Mouse (Mus musculus) limb, embryonic 13.5 days (tissue): ENCODE data around the gene Met. TPM values are rescaled to one million over a fixed set of nuclear protein-coding genes. Genes with fewer than 3 reads are reported as not detected.

Experiments
- ATAC-seq: fragments of 200-750 bp; cut with Nextera tagmentation; 2 replicates; pipeline ENCODE4 v1.8.0; 2017; ENCODE audit warnings: low read depth, moderate number of reproducible peaks, moderate TSS enrichment; ENCODE audit not compliant: low FRiP score
- H3K27ac ChIP-seq: fragments of 300-500 bp; sonication (generic); 2 replicates; pipeline ENCODE4 v1.5.1; 2015; ENCODE audit warnings: inconsistent platforms, mild to moderate bottlenecking, moderate library complexity
- H3K27me3 ChIP-seq: fragments of 300-500 bp; sonication (generic); 2 replicates; pipeline ENCODE4 v1.6.1; 2015; ENCODE audit warnings: mild to moderate bottlenecking, inconsistent platforms
- H3K36me3 ChIP-seq: fragments of 300-500 bp; sonication (generic); 2 replicates; pipeline ENCODE4 v1.6.1; 2015; ENCODE audit warnings: inconsistent platforms, mild to moderate bottlenecking, moderate library complexity
- H3K4me1 ChIP-seq: fragments of 300-500 bp; sonication (generic); 2 replicates; pipeline ENCODE4 v1.6.1; 2015; ENCODE audit warnings: inconsistent platforms
- H3K4me2 ChIP-seq: fragments of 300-500 bp; sonication (generic); replicated peaks from 2 replicates; pipeline ENCODE4 v1.6.1; 2015; ENCODE audit warnings: inconsistent platforms, mild to moderate bottlenecking, moderate library complexity
- H3K4me3 ChIP-seq: fragments of 300-500 bp; sonication (generic); 2 replicates; pipeline ENCODE4 v1.5.1; 2015; ENCODE audit warnings: moderate library complexity, mild to moderate bottlenecking, inconsistent platforms
- H3K9ac ChIP-seq: fragments of 300-500 bp; sonication (generic); 2 replicates; pipeline ENCODE4 v1.6.1; 2015; ENCODE audit warnings: mild to moderate bottlenecking, inconsistent platforms
- H3K9me3 ChIP-seq: fragments of 300-500 bp; sonication (generic); 2 replicates; pipeline ENCODE4 v1.6.1; 2016; ENCODE audit warnings: inconsistent platforms
- WGBS: fragments of 180-500 bp; shearing (Covaris S2); methylation state at CpG from one replicate; pipeline ENCODE4 v1.1.7; 2015; 5-methylcytosine and 5-hydroxymethylcytosine counted together
- polyA plus RNA-seq: library from polyadenylated mRNA; unstranded; fragments of >200 nt; fragmentation: Nextera tagmentation; extraction: Ambion mirVana; gene quantifications from 2 replicates; pipeline ENCODE4 v1.2.1, GENCODE M21; 2015

Gene Met
- polyA plus RNA-seq, 1 experiment from 2014 or later = 3.9 TPM

DNA sequence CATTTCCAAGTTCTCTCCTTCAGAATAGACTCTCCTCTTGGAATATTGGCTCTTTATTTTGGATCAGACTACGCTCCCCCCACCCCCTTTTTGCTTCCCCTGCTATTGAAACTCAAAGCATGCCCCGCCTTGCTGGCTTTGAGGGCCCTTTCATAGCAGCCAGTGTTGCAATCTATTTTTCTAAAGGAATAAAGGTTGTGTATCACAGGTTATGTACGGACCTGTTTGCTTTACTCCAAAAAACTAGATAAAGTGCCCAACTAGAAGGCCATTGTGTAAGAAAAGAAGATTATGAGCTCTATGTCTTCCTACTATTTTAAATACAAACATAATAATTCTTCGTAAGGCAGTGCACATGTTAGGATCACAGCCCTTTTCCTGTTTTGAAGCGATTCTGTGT is 5.4 kb downstream of the Met start:
- no peak overlapping the region for H3K9ac ChIP-seq
- ATAC-seq = no peak
- H3K4me1 ChIP-seq = peaks cover 7% of the 10 kb centered on the region
- no peak overlapping the region for H3K4me3 ChIP-seq
- 85% methylated on average over 5 of the region's 5 CpGs for WGBS
- no peaks in the 10 kb centered on the region for H3K36me3 ChIP-seq
- peaks cover 35% of the 10 kb centered on the region for H3K27me3 ChIP-seq
- no peaks in the 10 kb centered on the region for H3K9me3 ChIP-seq
- no peak overlapping the region for H3K27ac ChIP-seq
- no peak overlapping the region for H3K4me2 ChIP-seq

DNA sequence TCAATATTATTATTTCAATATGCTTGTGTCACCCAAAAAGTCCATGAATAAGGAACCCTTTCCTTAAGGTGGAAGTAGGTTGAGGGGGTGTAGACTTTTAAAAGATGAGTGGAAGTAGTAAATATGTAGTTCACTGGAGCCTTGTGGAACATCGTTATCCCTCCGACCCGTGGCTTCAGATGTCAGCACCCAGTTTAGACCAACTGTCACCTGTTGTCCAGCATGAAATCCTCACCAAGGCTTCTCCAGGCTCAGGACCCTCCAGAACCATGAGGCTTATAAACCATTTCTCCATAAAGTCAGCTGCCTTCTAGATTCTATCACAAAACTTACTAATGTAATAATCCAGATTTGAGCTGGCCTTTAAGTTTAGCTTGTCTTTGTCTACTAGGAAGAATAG is 9.5 kb downstream of the Met start:
- WGBS = 79% methylated on average over 3 of the region's 3 CpGs
- H3K4me1 ChIP-seq = no peaks in the 10 kb centered on the region
- no peak for ATAC-seq
- H3K4me2 ChIP-seq = no peak overlapping the region
- H3K4me3 ChIP-seq = no peak overlapping the region
- no peak overlapping the region for H3K9ac ChIP-seq
- no peaks in the 10 kb centered on the region for H3K36me3 ChIP-seq
- H3K27ac ChIP-seq = no peak overlapping the region
- H3K27me3 ChIP-seq = peaks cover 9% of the 10 kb centered on the region; the same call in 1 of the 2 replicates
- H3K9me3 ChIP-seq = no peaks in the 10 kb centered on the region

DNA sequence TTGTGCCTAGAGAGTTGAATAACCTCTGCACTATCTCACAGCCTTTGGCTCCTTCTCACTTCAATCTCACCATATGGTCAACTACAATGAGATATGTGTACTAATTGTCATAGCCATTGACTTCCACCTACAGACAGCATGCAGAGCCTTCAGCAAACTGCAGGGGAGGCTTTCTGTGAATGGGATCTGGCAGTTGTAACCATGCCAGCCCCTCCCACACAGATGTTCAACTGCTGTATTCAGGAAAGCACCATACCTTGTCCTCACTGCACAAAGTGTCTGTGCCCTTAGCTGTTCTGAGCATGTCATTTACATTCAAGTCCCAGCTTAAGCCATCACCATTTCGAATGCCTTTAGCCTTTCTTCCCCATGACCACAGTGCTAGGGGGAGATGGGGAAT is 14.2 kb downstream of the Met start:
- Histone ChIP-seq H3K36me3 (no peaks in the 10 kb centered on the region), H3K27me3 (0 out of 2 replicates have a peak, but pooled peaks cover 3% of the 10 kb centered on the region), H3K4me3 (no peak overlapping the region), H3K9me3 (no peaks in the 10 kb centered on the region), H3K27ac (no peak overlapping the region), H3K4me1 (no peaks in the 10 kb centered on the region), H3K4me2 (no peak overlapping the region), H3K9ac (no peak overlapping the region)
- no peak for ATAC-seq
- WGBS = 83% methylated on average over 1 of the region's 1 CpGs

DNA sequence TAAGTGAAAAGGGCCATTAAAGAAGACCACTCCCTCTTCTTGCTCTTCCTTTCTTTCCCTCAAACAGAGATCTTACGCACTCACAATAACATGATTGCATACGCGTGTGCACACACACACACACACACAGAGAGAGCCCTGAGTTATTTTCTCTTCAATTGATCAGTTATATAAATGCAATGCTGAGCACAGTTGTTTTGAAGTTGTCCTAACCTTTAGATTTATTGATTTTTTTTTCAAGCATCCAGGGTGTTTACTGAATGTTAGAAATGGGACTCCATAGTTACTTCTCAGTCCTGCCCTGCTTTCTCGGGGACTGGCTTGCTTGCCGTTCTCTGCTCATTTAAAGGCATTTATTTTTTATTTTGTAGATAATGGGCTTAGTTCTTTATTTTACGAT is 14.7 kb downstream of the Met start:
- no peaks in the 10 kb centered on the region for H3K4me1 ChIP-seq
- H3K27ac ChIP-seq = no peak overlapping the region
- H3K4me3 ChIP-seq = no peak overlapping the region
- no peaks in the 10 kb centered on the region for H3K9me3 ChIP-seq
- WGBS = 82% methylated on average over 6 of the region's 6 CpGs
- no peak for ATAC-seq
- H3K36me3 ChIP-seq = no peaks in the 10 kb centered on the region
- no peak overlapping the region for H3K4me2 ChIP-seq
- no peak overlapping the region for H3K9ac ChIP-seq
- H3K27me3 ChIP-seq = 0 out of 2 replicates have a peak, but pooled peaks cover 3% of the 10 kb centered on the region

DNA sequence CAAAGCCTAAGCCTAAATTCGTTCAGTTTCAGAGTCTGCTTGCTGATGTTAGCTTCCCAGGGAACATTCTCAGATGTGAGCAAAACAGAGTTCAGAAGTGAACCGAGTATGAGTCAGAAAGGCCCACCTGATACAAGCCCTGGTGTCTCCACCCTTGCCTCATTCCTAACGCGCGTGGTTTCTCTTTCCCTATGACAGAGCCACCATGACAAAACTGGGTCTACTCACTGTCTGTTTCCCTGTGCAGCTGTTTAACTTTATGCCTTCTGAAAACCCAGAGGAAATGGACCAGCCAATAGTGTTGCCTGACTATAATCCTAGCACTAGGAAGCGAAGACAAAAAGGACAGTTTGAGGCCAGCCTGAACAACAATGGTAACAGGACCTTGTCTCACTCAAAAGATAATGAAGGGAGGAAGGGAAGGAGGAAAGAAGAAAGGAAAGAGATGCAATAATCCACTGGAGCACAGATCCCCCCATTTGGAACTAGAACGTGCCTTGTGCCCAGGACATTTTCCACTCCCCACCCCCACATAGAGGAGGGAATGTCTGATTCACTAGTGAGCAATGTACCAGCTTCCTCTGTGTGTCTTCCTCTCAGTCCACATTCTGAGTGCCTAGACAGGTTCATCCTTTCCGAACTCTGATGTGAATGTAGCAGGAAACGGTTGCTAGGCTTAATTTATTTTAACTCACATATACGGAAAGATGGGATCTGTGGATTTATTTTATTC is 15.4 kb downstream of the Met start:
- WGBS = 75% methylated on average over 10 of the region's 10 CpGs
- peak; percentile 57 for ATAC-seq
- Histone ChIP-seq H3K9ac (no peak overlapping the region), H3K4me1 (no peaks in the 10 kb centered on the region), H3K9me3 (no peaks in the 10 kb centered on the region), H3K4me2 (no peak overlapping the region), H3K27me3 (0 out of 2 replicates have a peak, but pooled peaks cover 3% of the 10 kb centered on the region), H3K27ac (no peak overlapping the region), H3K4me3 (no peak overlapping the region), H3K36me3 (no peaks in the 10 kb centered on the region)

DNA sequence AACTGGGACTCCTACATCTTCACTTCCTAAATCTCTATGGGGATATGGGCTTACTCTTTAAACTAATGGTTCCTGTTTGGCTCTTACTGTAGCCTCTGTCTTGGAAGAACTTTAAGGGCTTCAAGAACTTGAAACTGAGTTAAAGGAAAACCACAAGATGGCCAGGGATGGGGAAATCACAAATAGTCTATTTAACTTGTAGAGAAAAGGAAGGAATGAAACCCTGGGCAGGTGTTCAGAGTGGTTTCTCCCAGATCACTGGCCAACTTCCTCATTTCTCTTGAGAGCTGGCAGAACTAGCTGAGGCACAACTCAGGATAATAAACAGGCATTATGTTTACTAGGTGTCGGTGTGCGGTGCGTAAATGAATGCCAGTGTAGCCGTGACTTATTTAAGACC is 17.5 kb downstream of the Met start:
- no peak for ATAC-seq
- no peaks in the 10 kb centered on the region for H3K4me1 ChIP-seq
- WGBS = 33% methylated on average over 4 of the region's 4 CpGs
- no peaks in the 10 kb centered on the region for H3K36me3 ChIP-seq
- H3K4me3 ChIP-seq = no peak overlapping the region
- H3K27me3 ChIP-seq = 0 out of 2 replicates have a peak, but pooled peaks cover 3% of the 10 kb centered on the region
- no peak overlapping the region for H3K4me2 ChIP-seq
- no peak overlapping the region for H3K9ac ChIP-seq
- no peaks in the 10 kb centered on the region for H3K9me3 ChIP-seq
- no peak overlapping the region for H3K27ac ChIP-seq

DNA sequence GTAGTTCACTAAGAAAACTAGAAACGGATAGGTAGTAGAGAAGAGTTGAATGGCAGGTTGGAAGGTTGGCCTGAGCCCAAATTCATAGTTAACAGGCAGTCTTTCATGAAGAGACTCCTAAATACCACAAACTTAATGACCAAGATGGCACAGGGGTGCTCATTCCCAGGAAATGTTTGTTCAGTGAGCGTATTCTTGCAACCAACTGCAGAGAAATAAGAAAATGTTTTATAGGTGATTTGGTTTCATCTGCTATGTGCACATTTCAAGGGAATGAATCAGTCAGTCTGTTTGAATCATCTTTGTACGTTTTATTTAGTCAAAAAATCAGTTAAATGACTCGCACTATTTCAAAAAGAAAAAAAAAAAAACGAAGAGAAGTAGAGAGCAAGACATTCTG is 21.6 kb downstream of the Met start:
- no peak overlapping the region for H3K4me2 ChIP-seq
- no peak overlapping the region for H3K4me3 ChIP-seq
- WGBS = 83% methylated on average over 5 of the region's 5 CpGs
- no peaks in the 10 kb centered on the region for H3K27me3 ChIP-seq
- H3K4me1 ChIP-seq = no peaks in the 10 kb centered on the region
- H3K36me3 ChIP-seq = no peaks in the 10 kb centered on the region
- H3K27ac ChIP-seq = no peak overlapping the region
- no peak for ATAC-seq
- H3K9me3 ChIP-seq = no peaks in the 10 kb centered on the region
- H3K9ac ChIP-seq = no peak overlapping the region

DNA sequence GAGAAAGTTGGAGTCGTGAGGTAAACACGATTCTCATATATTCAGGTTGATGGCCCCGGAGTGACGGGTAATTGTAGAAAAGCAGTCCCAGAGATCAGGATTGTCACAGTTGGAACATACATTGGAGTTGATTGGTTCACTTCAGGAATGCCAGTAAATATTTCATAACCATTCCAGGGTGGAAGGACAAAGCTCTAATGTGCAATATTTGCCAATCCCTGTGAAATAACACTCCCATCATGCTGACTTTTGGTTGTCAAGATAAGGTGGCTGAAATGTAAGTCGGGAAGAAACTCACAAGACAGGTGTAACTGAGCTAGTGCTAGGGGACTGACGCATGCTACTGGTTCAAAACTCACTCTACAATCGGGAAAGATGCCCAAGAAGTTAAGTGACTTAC is 22.2 kb downstream of the Met start:
- WGBS = 92% methylated on average over 7 of the region's 7 CpGs
- Histone ChIP-seq H3K4me3 (no peak overlapping the region), H3K36me3 (no peaks in the 10 kb centered on the region), H3K4me1 (no peaks in the 10 kb centered on the region), H3K27me3 (no peaks in the 10 kb centered on the region), H3K27ac (no peak overlapping the region), H3K9ac (no peak overlapping the region), H3K9me3 (no peaks in the 10 kb centered on the region), H3K4me2 (no peak overlapping the region)
- ATAC-seq = no peak

DNA sequence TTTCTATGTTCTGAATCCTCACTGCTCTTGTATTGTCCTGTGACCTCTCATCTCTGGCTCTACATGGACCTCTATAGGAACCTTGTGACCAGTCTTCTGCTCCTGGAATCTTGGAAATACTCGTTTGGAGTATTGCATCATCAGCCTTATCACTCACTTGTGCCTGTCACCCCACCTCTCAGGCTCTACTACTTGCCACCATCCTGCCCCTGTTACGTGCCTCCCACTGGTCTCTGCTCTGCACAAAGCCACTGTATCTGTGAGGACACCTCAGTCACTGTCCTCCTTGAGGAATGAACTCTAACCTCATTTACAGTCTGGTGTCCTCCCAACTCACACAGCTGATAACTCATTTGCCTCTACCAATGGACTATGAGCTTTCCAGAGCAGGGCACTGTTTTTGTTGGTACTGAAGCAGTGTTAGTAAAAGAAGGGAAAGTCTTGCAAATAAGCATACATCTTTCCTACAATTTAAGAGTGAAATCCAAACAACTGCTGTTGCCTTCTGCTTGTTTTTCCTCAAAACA is 24.8 kb downstream of the Met start:
- Histone ChIP-seq H3K36me3 (no peaks in the 10 kb centered on the region), H3K27ac (no peak overlapping the region), H3K4me3 (no peak overlapping the region), H3K9me3 (no peaks in the 10 kb centered on the region), H3K4me1 (no peaks in the 10 kb centered on the region), H3K4me2 (no peak overlapping the region), H3K27me3 (no peaks in the 10 kb centered on the region), H3K9ac (no peak overlapping the region)
- ATAC-seq = no peak
- WGBS = 67% methylated on average over 2 of the region's 2 CpGs

DNA sequence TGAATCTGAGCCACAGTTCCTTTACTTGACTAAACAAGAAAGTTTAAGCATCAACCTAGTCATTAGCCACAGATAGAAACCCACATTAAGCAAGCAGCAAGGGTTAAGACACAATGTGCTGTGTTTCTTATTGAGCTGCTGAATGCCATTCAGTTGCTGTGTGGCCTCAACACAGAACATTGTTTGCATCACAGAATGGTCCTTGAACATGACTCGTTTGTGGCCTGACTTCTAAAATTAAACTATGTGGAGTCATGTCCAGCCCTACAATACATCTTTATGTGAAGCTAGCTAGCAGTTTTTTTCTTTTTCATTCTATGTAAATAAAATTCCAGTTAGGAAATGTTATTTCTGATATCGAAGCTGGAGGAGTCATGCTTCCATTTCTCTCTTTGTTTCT is 27.2 kb downstream of the Met start:
- H3K27ac ChIP-seq = no peak overlapping the region
- no peak overlapping the region for H3K9ac ChIP-seq
- 78% methylated on average over 2 of the region's 2 CpGs for WGBS
- no peaks in the 10 kb centered on the region for H3K9me3 ChIP-seq
- H3K4me3 ChIP-seq = no peak overlapping the region
- H3K4me2 ChIP-seq = no peak overlapping the region
- no peak for ATAC-seq
- H3K36me3 ChIP-seq = no peaks in the 10 kb centered on the region
- no peaks in the 10 kb centered on the region for H3K4me1 ChIP-seq
- no peaks in the 10 kb centered on the region for H3K27me3 ChIP-seq

DNA sequence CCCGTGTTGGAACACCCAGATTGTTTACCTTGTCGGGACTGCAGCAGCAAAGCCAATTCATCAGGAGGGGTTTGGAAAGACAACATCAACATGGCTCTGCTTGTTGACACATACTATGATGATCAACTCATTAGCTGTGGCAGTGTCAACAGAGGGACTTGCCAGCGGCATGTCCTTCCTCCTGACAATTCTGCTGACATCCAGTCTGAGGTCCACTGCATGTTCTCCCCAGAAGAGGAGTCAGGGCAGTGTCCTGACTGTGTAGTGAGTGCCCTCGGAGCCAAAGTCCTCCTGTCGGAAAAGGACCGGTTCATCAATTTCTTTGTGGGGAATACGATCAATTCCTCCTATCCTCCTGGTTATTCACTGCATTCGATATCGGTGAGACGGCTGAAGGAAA is 27.9 kb downstream of the Met start:
- Histone ChIP-seq H3K4me2 (no peak overlapping the region), H3K4me1 (no peaks in the 10 kb centered on the region), H3K9me3 (no peaks in the 10 kb centered on the region), H3K27me3 (no peaks in the 10 kb centered on the region), H3K9ac (no peak overlapping the region), H3K27ac (no peak overlapping the region), H3K36me3 (no peaks in the 10 kb centered on the region), H3K4me3 (no peak overlapping the region)
- ATAC-seq = no peak
- 96% methylated on average over 10 of the region's 10 CpGs for WGBS

DNA sequence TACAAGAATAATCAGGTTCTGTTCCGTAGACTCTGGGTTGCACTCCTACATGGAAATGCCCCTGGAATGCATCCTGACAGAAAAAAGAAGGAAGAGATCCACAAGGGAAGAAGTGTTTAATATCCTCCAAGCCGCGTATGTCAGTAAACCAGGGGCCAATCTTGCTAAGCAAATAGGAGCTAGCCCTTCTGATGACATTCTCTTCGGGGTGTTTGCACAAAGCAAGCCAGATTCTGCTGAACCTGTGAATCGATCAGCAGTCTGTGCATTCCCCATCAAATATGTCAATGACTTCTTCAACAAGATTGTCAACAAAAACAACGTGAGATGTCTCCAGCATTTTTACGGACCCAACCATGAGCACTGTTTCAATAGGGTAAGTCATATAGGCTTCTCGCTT is 28.5 kb downstream of the Met start:
- H3K9me3 ChIP-seq = no peaks in the 10 kb centered on the region
- no peaks in the 10 kb centered on the region for H3K27me3 ChIP-seq
- H3K36me3 ChIP-seq = no peaks in the 10 kb centered on the region
- ATAC-seq = no peak
- H3K9ac ChIP-seq = no peak overlapping the region
- H3K4me3 ChIP-seq = no peak overlapping the region
- no peak overlapping the region for H3K27ac ChIP-seq
- H3K4me1 ChIP-seq = peaks cover 5% of the 10 kb centered on the region
- H3K4me2 ChIP-seq = no peak overlapping the region
- 92% methylated on average over 8 of the region's 8 CpGs for WGBS

DNA sequence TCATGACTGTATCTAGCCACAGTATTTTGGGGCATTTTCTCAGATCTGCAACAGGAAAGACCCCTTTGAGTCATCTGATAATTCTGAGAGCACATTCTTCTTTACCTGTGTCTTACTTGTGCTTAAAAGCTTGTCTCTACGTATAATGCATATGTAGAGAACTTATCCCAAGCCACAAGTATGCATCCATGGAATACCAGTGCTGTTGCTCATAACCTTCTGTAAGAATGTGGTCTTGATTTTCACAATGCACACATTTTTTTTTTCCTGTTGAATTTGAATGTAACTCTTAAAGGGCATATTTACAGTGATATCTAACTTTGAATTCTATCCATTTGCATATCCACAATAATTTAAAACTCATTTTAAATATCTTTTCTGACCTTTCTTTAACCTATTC is 31.8 kb downstream of the Met start:
- Histone ChIP-seq H3K9me3 (no peaks in the 10 kb centered on the region), H3K4me3 (no peak overlapping the region), H3K4me1 (peaks cover 5% of the 10 kb centered on the region), H3K4me2 (no peak overlapping the region), H3K9ac (no peak overlapping the region), H3K27ac (no peak overlapping the region), H3K27me3 (no peaks in the 10 kb centered on the region), H3K36me3 (no peaks in the 10 kb centered on the region)
- WGBS = 78% methylated on average over 1 of the region's 1 CpGs
- no peak for ATAC-seq
